ENCODE assay signal across 8 mouse cellular contexts in genomic region chr2:157944156-157944893, GRCm38 (mm10). TPM values are rescaled to one million over a fixed set of nuclear protein-coding genes. Genes with fewer than 3 reads are reported as not detected.
A peak's percentile ranks its signal among the peaks of the same experiment; 100 is the strongest.
DNase-seq lines count a peak whose midpoint lies in the region; ATAC-seq lines count a peak whose summit lies in the region.

No protein-coding gene starts in this region.

- H3K36me3 ChIP-seq in limb, embryonic 13.5 days: no peaks in the 10 kb centered on the region
- no peaks in the 10 kb centered on the region for H3K36me3 ChIP-seq in stomach, embryonic 16.5 days (ENCODE audit: control insufficient read depth, insufficient read depth, low read length)

- peak; percentile 10 to 19 for DNase-seq in adrenal gland, adult (ENCODE audit: inconsistent age in 2 of 2, low spot score in 1 of 2)
- DNase-seq in adrenal gland, postnatal 36 days: no peak
- peak; percentile 21 for DNase-seq in cerebellum, adult 9-10 months
- peak; percentile 19 for DNase-seq in heart, postnatal 4 days
- DNase-seq in urinary bladder, postnatal 14 days (ENCODE audit: low spot score): no peak
- no peak for DNase-seq in adrenal gland, adult 2 months

- 9% methylated on average over 37 of the region's 37 CpGs for WGBS in limb, embryonic 13.5 days
- 10% methylated on average over 36 of the region's 37 CpGs for whole genome bisulfite sequencing in stomach, embryonic 16.5 days

- peak overlapping the region; percentile 93 for H3K4me2 ChIP-seq in limb, embryonic 13.5 days (replicated peaks)
- peak overlapping the region; percentile 97 for H3K4me2 ChIP-seq in stomach, embryonic 16.5 days (ENCODE audit: low read depth, low read length)

- peak overlapping the region; percentile 81 for H3K9ac ChIP-seq in limb, embryonic 13.5 days
- H3K9ac ChIP-seq in stomach, embryonic 16.5 days (ENCODE audit: low read length): peak overlapping the region; percentile 76

- H3K4me1 ChIP-seq in limb, embryonic 13.5 days: peaks cover 28% of the 10 kb centered on the region
- H3K4me1 ChIP-seq in stomach, embryonic 16.5 days (ENCODE audit: control insufficient read depth, insufficient read depth, low read length): peaks cover 13% of the 10 kb centered on the region

- ATAC-seq in limb, embryonic 13.5 days (ENCODE audit: low FRiP score, low read depth): no peak; the same call in 1 of the 2 replicates
- ATAC-seq in stomach, embryonic 16.5 days (ENCODE audit: insufficient read depth, low FRiP score): peak; percentile 15; the same call in 1 of the 2 replicates

- H3K27me3 ChIP-seq in limb, embryonic 13.5 days: peaks cover 34% of the 10 kb centered on the region
- peaks cover 20% of the 10 kb centered on the region for H3K27me3 ChIP-seq in stomach, embryonic 16.5 days (ENCODE audit: control insufficient read depth, insufficient read depth, low read length)

- H3K27ac ChIP-seq in limb, embryonic 13.5 days: peak overlapping the region; percentile 22; the same call in 1 of the 2 replicates
- H3K27ac ChIP-seq in stomach, embryonic 16.5 days (ENCODE audit: low read length): no peak overlapping the region

- H3K4me3 ChIP-seq in limb, embryonic 13.5 days: peak overlapping the region; percentile 57
- peak overlapping the region; percentile 56 for H3K4me3 ChIP-seq in stomach, embryonic 16.5 days (replicated peaks; ENCODE audit: low read length)

- H3K9me3 ChIP-seq in limb, embryonic 13.5 days: no peaks in the 10 kb centered on the region
- H3K9me3 ChIP-seq in stomach, embryonic 16.5 days (replicated peaks; ENCODE audit: control insufficient read depth, low read length): no peaks in the 10 kb centered on the region

RNA-seq across cellular contexts. Expression of gene Vstm2l, which starts 29.9 kb away (rescaled TPM):
- total RNA-seq in adrenal gland, postnatal 36 days (2021): 1 to 10 TPM; 1.6 to 1.8 TPM
- total RNA-seq in heart, postnatal 4 days (2021): under 1 TPM in 1 of 2 experiments, not detected in 1; 0.32 TPM
- 0.23 TPM in 1 of 2 replicates, not detected in the other for polyA plus RNA-seq in limb, embryonic 13.5 days (2015; fragmentation: Nextera tagmentation; extraction: Ambion mirVana)
- 0.19 TPM in 1 of 2 replicates, not detected in the other for polyA plus RNA-seq in stomach, embryonic 16.5 days (2015; fragmentation: Nextera tagmentation; extraction: Ambion mirVana)
- total RNA-seq in adrenal gland, adult 2 months (2021): 1 to 10 TPM; 1.6 to 2.0 TPM
- polyA plus RNA-seq in adrenal gland, adult 2 months (2012; rRNA removed): 6.4 and 9.0 TPM in 2 replicates

Comparison
In these comparisons a context has a peak if more than half of its experiments do, and no peak if none do; other contexts are left out.
1. DNase-seq: peak in adrenal gland, adult (2 of 2), cerebellum, adult 9-10 months (single experiment) and heart, postnatal 4 days (single experiment); none in adrenal gland, postnatal 36 days (0 of 2), urinary bladder, postnatal 14 days (single experiment) and adrenal gland, adult 2 months (single experiment).